Mouse (Mus musculus) hindbrain, embryonic 16.5 days (tissue): ENCODE measurements around the gene Evi5. TPM values are rescaled to one million over a fixed set of nuclear protein-coding genes. Genes with fewer than 3 reads are reported as not detected.

Experiments used
- ATAC-seq: fragments of 200-750 bp; cut with Nextera tagmentation; 2 replicates; pipeline ENCODE4 v1.8.0; 2017; ENCODE audit warnings: moderate TSS enrichment, moderate library complexity
- H3K27ac ChIP-seq: fragments of 300-500 bp; sonication (generic); 2 replicates; pipeline ENCODE4 v1.5.1; 2014; ENCODE audit warnings: low read depth, mild to moderate bottlenecking, control low read depth, low read length, moderate library complexity
- H3K27me3 ChIP-seq: fragments of 300-500 bp; sonication (generic); replicated peaks from 2 replicates; pipeline ENCODE4 v1.6.1; 2014; ENCODE audit warnings: low read length; ENCODE audit not compliant: control insufficient read depth, insufficient read depth
- H3K36me3 ChIP-seq: fragments of 300-500 bp; sonication (generic); 2 replicates; pipeline ENCODE4 v1.6.1; 2014; ENCODE audit warnings: mild to moderate bottlenecking, low read length, moderate library complexity, mixed read lengths; ENCODE audit not compliant: control insufficient read depth, insufficient read depth
- H3K4me1 ChIP-seq: fragments of 300-500 bp; sonication (generic); 2 replicates; pipeline ENCODE4 v1.6.1; 2014; ENCODE audit warnings: low read depth, low read length; ENCODE audit not compliant: control insufficient read depth, insufficient read depth
- H3K4me2 ChIP-seq: fragments of 300-500 bp; sonication (generic); 2 replicates; pipeline ENCODE4 v1.6.1; 2014; ENCODE audit warnings: mild to moderate bottlenecking, low read length, control low read depth, moderate library complexity
- H3K4me3 ChIP-seq: fragments of 300-500 bp; sonication (generic); 2 replicates; pipeline ENCODE4 v1.5.1; 2014; ENCODE audit warnings: mild to moderate bottlenecking, low read length, control low read depth, moderate library complexity
- H3K9ac ChIP-seq: fragments of 300-500 bp; sonication (generic); 2 replicates; pipeline ENCODE4 v1.6.1; 2014; ENCODE audit warnings: low read depth, mild to moderate bottlenecking, control low read depth, low read length, moderate library complexity
- H3K9me3 ChIP-seq: fragments of 300-500 bp; sonication (generic); 2 replicates; pipeline ENCODE4 v1.6.1; 2014; ENCODE audit warnings: mild to moderate bottlenecking, low read length, moderate library complexity; ENCODE audit not compliant: control insufficient read depth
- WGBS: fragments of 180-500 bp; shearing (Covaris S2); extraction: QIAGEN DNeasy Blood & Tissue Kit; methylation state at CpG from one replicate; pipeline ENCODE4 v1.1.7; 2014; 5-methylcytosine and 5-hydroxymethylcytosine counted together
- polyA plus RNA-seq: library from polyadenylated mRNA; unstranded; fragments of >200 nt; fragmentation: Nextera tagmentation; extraction: Ambion mirVana; gene quantifications from 2 replicates; pipeline ENCODE4 v1.2.1, GENCODE M21; 2015

Evi5 gene
- polyA plus RNA-seq, 1 experiment from 2014 or later: 58.7 TPM

GRCm38 (mm10) chr5:107749229-107749916, 125.5 kb downstream of the Evi5 start:
- Histone ChIP-seq H3K27me3 (no peaks in the 10 kb centered on the region), H3K4me2 (no peak overlapping the region), H3K36me3 (no peaks in the 10 kb centered on the region), H3K4me3 (no peak overlapping the region), H3K9me3 (no peaks in the 10 kb centered on the region), H3K27ac (no peak overlapping the region), H3K9ac (no peak overlapping the region), H3K4me1 (no peaks in the 10 kb centered on the region)
- no peak for ATAC-seq
- WGBS: 74% methylated on average over 9 of the region's 9 CpGs

DNA sequence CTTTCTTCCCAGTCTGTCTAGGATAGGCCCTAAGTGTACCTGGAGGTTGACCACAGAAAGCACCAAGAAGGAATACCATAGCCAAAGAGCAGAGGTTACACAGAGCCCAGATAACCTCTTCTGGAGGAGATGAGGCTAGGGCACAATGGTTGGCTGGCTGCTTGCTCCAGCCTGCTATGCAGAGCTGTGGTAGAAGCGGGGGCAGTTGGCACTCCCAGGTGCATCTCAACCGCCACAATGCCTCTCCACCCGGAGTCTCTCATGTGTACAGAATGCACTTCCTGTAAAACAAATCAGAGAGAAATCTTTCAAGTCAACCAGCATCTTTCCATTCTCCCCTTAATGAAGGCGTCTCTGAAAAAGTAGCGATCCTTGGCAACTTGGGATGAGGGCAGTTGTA, 135.9 kb downstream of the Evi5 start:
- H3K27ac ChIP-seq: no peak overlapping the region
- H3K4me1 ChIP-seq: no peaks in the 10 kb centered on the region
- H3K9ac ChIP-seq: no peak overlapping the region
- no peaks in the 10 kb centered on the region for H3K36me3 ChIP-seq
- no peaks in the 10 kb centered on the region for H3K27me3 ChIP-seq
- peaks cover 3% of the 10 kb centered on the region; the same call in 1 of the 2 replicates for H3K9me3 ChIP-seq
- WGBS: 95% methylated on average over 5 of the region's 5 CpGs
- no peak for ATAC-seq
- H3K4me3 ChIP-seq: no peak overlapping the region
- no peak overlapping the region for H3K4me2 ChIP-seq

DNA sequence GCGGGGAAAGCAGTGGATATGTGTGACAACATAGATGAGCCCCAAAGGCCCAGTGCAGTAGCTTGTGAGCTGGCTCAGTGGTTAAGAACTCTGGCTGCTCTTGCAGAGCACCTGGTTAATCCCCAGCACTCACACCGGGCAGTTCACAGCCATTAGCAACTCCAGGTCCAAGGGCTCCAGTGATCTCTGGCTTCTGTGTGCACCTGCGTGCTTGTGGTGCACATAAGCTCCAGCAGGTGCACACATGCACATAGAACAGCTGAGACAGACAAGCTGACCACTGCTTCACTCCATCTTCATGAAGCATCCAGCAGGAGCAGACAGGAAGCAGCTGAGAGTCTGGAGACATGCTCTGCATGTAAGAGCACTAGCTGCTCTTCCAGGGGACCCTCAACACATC, 136.6 kb downstream of the Evi5 start:
- peaks cover 3% of the 10 kb centered on the region; the same call in 1 of the 2 replicates for H3K9me3 ChIP-seq
- WGBS: 82% methylated on average over 3 of the region's 3 CpGs
- no peaks in the 10 kb centered on the region for H3K27me3 ChIP-seq
- no peak overlapping the region for H3K9ac ChIP-seq
- H3K36me3 ChIP-seq: no peaks in the 10 kb centered on the region
- H3K4me1 ChIP-seq: no peaks in the 10 kb centered on the region
- no peak overlapping the region for H3K4me2 ChIP-seq
- no peak for ATAC-seq
- H3K27ac ChIP-seq: no peak overlapping the region
- no peak overlapping the region for H3K4me3 ChIP-seq

DNA sequence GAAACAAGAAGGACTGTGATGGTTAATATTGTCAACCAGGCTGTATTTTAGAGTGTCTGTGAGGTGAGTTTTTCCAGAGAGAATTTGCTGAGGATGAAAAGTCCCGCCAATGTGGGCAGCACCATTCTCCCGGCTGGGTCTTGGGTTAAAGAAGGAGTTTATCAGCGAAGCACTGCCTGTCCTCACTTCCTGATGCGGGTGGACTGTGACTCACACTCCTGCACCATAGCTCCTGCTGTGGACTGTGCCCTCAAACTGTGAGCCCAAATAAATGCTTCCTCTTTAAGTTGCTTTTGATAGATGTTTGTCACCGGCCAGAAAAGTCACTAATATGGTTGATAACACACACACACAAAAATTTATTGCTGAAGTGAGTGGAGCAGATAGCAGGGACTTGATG, 138.7 kb downstream of the Evi5 start:
- H3K4me2 ChIP-seq: no peak overlapping the region
- H3K27ac ChIP-seq: no peak overlapping the region
- peaks cover 3% of the 10 kb centered on the region; the same call in 1 of the 2 replicates for H3K9me3 ChIP-seq
- no peaks in the 10 kb centered on the region for H3K4me1 ChIP-seq
- 0 out of 2 replicates have a peak, but pooled peaks cover 4% of the 10 kb centered on the region for H3K27me3 ChIP-seq
- WGBS: 86% methylated on average over 5 of the region's 5 CpGs
- no peak for ATAC-seq
- H3K4me3 ChIP-seq: no peak overlapping the region
- H3K36me3 ChIP-seq: no peaks in the 10 kb centered on the region
- H3K9ac ChIP-seq: no peak overlapping the region

DNA sequence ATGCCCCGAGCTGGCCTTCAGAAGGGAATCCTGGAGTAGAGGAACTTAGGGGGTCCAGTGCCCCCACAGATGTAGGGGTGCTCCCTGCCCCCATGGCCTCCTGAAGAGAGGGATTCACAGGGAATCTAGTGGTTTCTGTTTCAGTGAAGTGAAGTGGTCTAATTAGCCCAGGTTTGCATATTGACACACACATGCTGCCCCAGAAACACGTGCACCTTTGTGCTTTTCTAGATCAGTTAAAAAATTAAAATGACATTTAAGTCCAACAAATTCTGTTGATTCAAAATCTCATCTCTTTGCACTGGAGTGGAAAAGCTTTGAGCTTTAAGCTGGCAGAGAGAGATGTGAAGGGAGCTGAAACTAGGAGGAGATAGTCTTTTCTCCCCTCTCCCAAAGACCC, 143.1 kb downstream of the Evi5 start:
- H3K9ac ChIP-seq: no peak overlapping the region
- WGBS: 26% methylated on average over 2 of the region's 2 CpGs
- H3K4me2 ChIP-seq: no peak overlapping the region
- no peaks in the 10 kb centered on the region for H3K36me3 ChIP-seq
- peaks cover 23% of the 10 kb centered on the region for H3K27me3 ChIP-seq
- no peaks in the 10 kb centered on the region for H3K9me3 ChIP-seq
- H3K4me1 ChIP-seq: no peaks in the 10 kb centered on the region
- ATAC-seq: no peak
- no peak overlapping the region for H3K4me3 ChIP-seq
- H3K27ac ChIP-seq: no peak overlapping the region

DNA sequence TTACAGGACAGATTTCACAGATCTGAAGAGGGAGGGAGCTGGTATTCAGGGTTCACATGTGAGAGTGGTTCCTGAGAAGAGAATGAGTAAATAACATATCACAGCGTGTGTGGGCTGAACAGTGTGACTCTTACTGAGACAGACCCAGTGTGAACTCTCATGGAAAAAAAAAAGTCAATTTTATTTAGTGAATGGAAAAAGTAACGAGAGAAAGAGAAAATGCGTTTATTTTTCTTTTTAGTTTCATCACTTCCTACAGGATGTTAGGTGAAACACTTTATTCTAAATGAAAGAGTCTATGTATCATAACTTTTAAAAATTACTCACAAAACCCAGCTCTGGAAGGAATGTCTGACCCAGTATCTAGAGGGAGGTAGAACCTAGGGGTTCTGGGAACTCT, 143.5 kb downstream of the Evi5 start:
- Histone ChIP-seq H3K36me3 (no peaks in the 10 kb centered on the region), H3K4me3 (no peak overlapping the region), H3K4me1 (peaks cover 3% of the 10 kb centered on the region), H3K27ac (no peak overlapping the region), H3K27me3 (peaks cover 25% of the 10 kb centered on the region), H3K4me2 (no peak overlapping the region), H3K9me3 (no peaks in the 10 kb centered on the region), H3K9ac (no peak overlapping the region)
- WGBS: 57% methylated on average over 3 of the region's 3 CpGs
- no peak for ATAC-seq

- H3K9ac ChIP-seq: no peak overlapping the region
- H3K4me2 ChIP-seq: peak overlapping the region; percentile 49
- peaks cover 31% of the 10 kb centered on the region for H3K4me1 ChIP-seq
- no peak overlapping the region for H3K27ac ChIP-seq
- H3K9me3 ChIP-seq: no peaks in the 10 kb centered on the region
- ATAC-seq: no peak
- peak overlapping the region; percentile 25; the same call in 1 of the 2 replicates for H3K4me3 ChIP-seq
- 16% methylated on average over 12 of the region's 12 CpGs for WGBS
- no peaks in the 10 kb centered on the region for H3K36me3 ChIP-seq
- peaks cover 47% of the 10 kb centered on the region for H3K27me3 ChIP-seq
Observed at GRCm38 (mm10) chr5:107727007-107727402, 147.9 kb downstream of the Evi5 start.

- peaks cover 34% of the 10 kb centered on the region for H3K4me1 ChIP-seq
- WGBS: under 1% methylated on average over 52 of the region's 57 CpGs
- H3K9ac ChIP-seq: no peak overlapping the region
- no peaks in the 10 kb centered on the region for H3K36me3 ChIP-seq
- H3K27me3 ChIP-seq: peaks cover 47% of the 10 kb centered on the region
- H3K4me3 ChIP-seq: peak overlapping the region; percentile 25
- no peaks in the 10 kb centered on the region for H3K9me3 ChIP-seq
- ATAC-seq: no peak
- no peak overlapping the region for H3K27ac ChIP-seq
- H3K4me2 ChIP-seq: peak overlapping the region; percentile 49
Observed at GRCm38 (mm10) chr5:107726281-107727006, 148.5 kb downstream of the Evi5 start.

DNA sequence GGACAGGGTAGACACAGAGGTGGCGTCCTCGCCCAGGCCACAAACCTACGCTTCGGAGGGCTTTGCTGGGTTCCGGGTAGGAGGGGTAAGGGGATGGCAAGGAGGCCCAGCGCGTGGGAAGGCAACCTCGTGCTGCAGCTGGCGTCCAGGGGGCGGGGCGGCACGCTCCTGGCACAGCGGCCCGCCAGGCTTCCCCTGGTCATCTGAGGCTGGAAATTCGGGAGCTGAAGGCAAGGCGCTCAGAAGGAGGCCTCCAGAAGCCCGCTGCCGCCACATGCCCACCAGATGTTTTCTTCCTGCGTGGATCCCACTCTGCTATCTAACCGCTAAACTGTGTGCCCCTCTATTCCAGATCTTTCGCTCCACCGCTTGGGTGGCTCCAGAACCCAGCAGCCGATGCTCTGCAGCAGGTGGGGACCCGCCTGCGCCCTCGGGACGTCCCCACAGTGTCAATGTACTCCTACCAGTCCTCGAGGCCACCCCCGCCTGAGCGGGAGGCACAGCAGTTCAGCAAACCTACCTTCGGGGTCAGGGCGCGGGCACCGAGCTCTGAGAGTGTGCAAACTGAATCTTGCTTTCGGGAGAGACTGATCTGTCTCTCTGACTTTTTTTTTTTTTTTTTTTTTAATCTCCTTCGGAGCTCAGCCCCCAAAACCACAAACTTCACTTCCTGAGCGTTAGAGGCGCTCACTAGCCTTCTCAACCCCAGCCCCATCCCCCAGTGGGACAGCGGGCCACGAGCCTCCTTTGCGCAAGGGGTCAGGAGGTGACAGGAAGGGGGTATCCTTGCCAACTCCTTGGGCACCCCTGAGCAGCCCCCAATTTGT, 149.3 kb downstream of the Evi5 start, which contains the start of gene Gfi1:
TSS of gene Gfi1 (minus strand) at position 602 of the 827 bp plus-strand sequence.
- H3K27ac ChIP-seq: no peak within 1 kb of the TSS
- H3K9me3 ChIP-seq: no peaks in the 10 kb centered on the region
- no peak within 1 kb of the TSS for H3K9ac ChIP-seq
- WGBS: under 1% methylated on average over 41 of the region's 41 CpGs
- ATAC-seq: peak; percentile 36; the same call in 1 of the 2 replicates
- H3K27me3 ChIP-seq: peaks cover 51% of the 10 kb centered on the region
- H3K4me2 ChIP-seq: peak within 1 kb of the TSS; percentile 49
- peaks cover 39% of the 10 kb centered on the region for H3K4me1 ChIP-seq
- H3K36me3 ChIP-seq: no peaks in the 10 kb centered on the region
- H3K4me3 ChIP-seq: peak within 1 kb of the TSS; percentile 28
